Mouse (Mus musculus) megakaryocyte, adult 5-6 weeks (primary cell): ENCODE measurements around the gene Olfml3. TPM values are rescaled to one million over a fixed set of nuclear protein-coding genes. Genes with fewer than 3 reads are reported as not detected.

Source experiments
- ATAC-seq: 2 replicates; pipeline ENCODE4 v1.8.0; 2016; ENCODE audit warnings: mild to moderate bottlenecking, inconsistent platforms; ENCODE audit not compliant: poor library complexity, severe bottlenecking
- total RNA-seq, 2 experiments: library from RNA; stranded (forward) in 1 of 2; stranded (reverse) in 1 of 2; fragments of 153-499, 151-499 nt in 1 of 2; fragments of 221-1000, 200-1000 nt in 1 of 2; gene quantifications; 2 replicates each; pipeline versions ENCODE4 v1.2.3 to v1.2.4; 2015 to 2017

Gene Olfml3
- total RNA-seq, 2 experiments from 2014 or later: 0.25 to 0.59 TPM

DNA sequence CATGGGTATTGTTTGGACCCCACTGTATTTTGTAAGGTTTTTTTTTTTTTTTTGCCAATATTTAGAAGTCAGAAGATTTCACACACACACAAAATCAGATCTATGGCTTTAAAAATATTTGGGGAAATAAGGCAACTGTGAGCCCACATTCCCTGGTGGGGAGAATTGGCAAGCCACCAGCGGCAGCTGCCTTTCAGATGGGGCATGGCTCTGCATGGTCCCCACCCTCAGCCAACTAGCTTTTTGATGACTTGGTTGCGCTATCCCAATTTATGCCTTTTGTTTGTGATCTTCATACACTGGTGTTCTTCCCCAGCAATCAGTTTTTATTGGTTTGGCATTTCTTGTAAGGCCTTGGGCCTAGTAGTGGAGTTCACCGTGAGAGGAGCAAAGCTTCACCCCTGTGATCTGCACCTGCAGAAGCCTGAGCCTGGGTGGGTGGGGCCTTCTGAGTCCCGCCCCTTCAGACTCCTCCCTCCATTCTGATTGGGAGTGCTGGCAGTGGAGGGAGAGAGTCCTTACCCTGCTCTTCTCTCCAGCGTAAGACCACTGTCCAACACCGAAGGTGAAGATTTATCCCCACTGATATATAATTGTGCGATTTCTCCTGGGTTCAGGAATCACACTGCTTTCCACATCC is 23.4 kb downstream of the Olfml3 start:
- ATAC-seq: no peak

DNA sequence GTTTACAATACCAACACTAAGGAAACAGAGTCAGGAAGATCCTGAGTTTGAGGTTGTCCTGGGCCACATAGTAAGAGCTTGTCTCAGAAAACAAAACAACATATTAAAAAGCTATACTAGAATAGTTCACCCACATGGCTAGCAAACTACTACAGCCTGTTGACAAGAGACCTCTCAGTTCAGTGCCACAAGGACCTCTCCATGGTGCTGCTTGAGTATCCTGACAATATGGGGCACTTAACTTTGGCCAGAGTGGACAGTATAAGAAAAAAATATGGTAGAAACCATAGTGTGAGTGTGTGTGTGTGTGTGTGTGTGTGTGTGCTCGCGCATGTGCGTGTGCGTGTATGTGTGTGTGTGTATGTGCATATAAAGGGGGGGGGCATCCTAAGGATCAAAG is 25.6 kb downstream of the Olfml3 start:
- ATAC-seq: no peak

DNA sequence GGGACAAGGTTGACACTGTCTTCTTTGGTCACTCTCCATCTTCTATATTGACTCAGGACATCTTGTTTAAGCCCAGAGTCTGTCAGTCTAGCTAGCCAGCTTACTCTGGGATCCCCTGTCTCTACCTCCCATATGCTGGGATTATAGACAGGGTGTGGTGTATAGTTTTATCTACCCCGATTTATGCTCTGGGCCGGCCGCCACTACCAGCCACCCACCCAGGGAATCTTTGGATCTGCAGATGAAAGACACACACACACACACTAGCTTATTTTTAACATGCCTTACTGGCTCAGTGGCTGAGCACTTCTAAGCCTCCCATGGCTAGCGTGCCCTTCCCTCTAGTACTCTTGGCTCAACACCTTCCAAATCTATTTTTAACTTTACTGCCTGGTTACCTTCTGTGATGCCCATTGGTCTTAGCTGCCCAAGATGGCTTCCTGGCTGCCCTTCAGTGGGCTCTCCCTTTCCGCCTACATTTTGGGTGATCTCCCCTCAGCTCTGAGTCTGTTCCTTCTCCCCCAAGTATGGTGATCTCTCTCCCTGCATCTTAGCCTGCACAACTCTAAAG is 28.2 kb downstream of the Olfml3 start:
- no peak for ATAC-seq

DNA sequence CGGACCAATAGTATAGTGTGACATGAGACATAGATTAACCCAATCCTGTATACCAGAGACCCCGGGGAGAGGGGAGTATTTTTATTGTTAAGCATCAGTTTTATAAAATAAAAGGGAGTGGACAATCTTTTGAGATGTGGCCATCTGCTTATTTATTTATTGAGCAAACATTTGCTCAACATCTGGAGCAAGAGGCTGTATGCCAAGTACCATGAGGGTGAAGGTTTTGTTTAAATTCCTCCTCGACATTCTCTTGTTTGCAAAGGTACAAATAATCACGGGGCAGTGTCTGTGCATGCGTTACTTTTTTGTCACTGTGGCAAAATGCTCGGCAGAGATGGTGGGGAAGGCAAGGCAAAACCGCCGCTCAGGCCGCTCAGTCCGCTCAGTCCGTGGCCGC is 32.4 kb downstream of the Olfml3 start:
- no peak for ATAC-seq

- no peak for ATAC-seq
Measured at GRCm38 (mm10) chr3:103704661-103705060, 33.1 kb downstream of the Olfml3 start.

DNA sequence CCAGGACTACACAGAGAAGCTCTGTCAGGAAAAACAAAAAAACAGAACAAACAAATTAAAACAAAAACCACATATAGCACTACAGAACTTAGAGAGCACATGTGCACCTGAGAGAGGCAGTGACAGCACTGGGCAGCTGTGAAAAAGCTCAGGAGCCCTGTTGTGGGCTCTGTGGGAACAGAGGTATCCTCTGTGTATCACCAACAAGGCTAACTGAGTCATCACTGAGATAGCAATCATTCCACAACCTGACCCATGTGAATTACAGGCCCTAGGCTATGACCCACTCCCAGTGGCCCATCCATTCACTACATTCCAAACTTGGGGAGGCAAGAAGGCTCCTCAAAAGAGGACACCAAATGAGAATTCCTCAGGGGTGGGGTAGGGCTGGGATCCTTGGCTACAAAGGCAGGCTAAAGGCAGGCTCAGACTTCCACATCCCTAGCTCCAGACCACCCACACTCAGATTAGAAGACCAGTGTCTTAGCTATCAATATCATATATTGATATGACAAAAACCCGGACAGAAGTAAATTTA is 41.3 kb downstream of the Olfml3 start:
- no peak for ATAC-seq

- ATAC-seq: no peak
Measured at GRCm38 (mm10) chr3:103695556-103695955, 42.2 kb downstream of the Olfml3 start.

- no peak for ATAC-seq
Measured at GRCm38 (mm10) chr3:103690506-103690905, 47.3 kb downstream of the Olfml3 start.

- ATAC-seq: no peak
Measured at GRCm38 (mm10) chr3:103689043-103689442, 48.8 kb downstream of the Olfml3 start.

DNA sequence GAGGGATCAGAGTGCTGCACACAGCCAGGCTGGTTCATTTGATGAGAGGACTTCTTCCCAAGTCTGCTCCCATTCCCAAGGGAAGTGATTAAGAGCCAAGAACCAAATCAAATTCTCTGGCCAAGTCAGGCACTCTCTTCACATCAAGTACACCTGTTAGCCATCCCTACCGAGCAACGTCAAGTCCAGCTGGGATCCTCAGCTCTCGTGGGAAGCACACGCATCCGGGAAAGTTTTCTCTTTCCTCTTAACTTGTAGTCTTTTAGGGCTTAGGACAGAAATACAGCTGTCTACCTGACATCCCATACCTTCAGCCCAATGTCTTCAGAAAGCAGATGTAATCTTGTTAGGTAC is 53.9 kb downstream of the Olfml3 start:
- ATAC-seq: no peak

DNA sequence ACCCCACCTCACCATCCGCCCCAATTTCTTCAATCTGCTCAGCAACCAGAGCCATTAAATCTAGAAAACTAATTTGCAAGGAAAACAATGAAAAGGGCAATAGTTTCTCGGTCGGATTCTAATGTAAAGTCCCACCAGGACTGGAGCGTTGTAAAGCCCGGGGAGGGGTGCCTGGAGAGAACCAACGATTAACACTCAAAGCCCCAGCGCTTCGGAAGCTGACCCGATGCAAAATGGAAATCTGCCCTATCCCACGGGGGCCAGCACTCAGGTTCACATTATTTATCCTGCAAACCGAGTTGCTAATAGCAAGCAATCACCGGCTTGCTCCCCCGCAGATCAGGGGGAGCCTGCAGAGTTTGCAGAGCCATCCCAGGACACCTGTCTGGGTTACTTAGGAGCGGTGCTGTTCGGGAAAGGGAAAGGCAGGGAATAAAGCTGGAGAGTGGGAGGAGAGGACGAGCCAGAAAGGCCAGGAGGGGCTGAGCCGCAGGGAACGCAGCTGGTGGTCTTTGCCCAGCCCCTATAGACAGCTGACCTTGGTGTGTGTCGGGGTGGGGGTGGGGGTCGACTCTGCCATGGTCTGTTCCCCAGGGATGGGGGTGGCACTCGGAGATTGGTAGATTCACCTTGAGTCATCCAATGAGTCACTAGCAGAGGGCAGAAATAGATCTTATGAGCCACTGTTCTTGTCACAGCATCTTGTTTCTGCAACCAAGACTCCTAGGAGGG is 54.4 kb downstream of the Olfml3 start:
- ATAC-seq: no peak

DNA sequence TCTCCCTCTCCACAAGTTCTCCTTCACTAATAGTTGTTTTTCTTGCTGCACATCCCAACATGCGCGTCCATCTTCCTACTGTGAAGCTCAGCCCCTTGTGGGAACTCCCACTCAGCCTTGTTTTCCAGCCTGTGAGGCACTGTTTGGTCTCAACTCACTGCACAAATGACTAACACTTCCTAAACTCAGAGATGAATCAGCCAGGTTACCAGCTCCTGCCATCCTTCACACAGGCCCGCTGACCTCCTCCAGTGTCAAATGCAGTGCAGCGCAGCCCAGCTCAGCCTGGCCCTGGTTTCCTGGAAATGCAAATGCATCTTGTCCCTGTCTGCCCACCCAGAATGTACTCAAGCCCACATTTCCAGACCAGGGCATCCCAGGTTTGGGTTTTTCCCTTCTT is 55.3 kb downstream of the Olfml3 start:
- no peak for ATAC-seq

- ATAC-seq: no peak
Measured at GRCm38 (mm10) chr3:103678811-103679210, 59.0 kb downstream of the Olfml3 start.

GRCm38 (mm10) chr3:103672716-103673115 is 65.1 kb downstream of the Olfml3 start:
- ATAC-seq: no peak

Other genes with a start within 250 kb of the Olfml3 start
- not detected in 2 replicates for gene Syt6, start 162.8 kb downstream of the Olfml3 start, total RNA-seq (2015)
- gene Syt6, start 162.8 kb downstream of the Olfml3 start, total RNA-seq (2017): 0.20 TPM in 1 of 2 replicates, not detected in the other
- gene Atg4a-ps, start 91.9 kb downstream of the Olfml3 start, total RNA-seq (2015): 0.11 and 0.13 TPM in 2 replicates
- 0.33 and 0.92 TPM in 2 replicates for gene Atg4a-ps, start 91.9 kb downstream of the Olfml3 start, total RNA-seq (2017)
- not detected in 2 replicates for gene Gm10964, start 1.4 kb upstream of the Olfml3 start, total RNA-seq (2015)
- gene Gm10964, start 1.4 kb upstream of the Olfml3 start, total RNA-seq (2017): not detected in 2 replicates
- gene Hipk1, start 53.6 kb upstream of the Olfml3 start, total RNA-seq (2015): 287 and 324 TPM in 2 replicates
- 142 and 182 TPM in 2 replicates for gene Hipk1, start 53.6 kb upstream of the Olfml3 start, total RNA-seq (2017)
- 33.1 and 37.1 TPM in 2 replicates for gene Dclre1b, start 71.4 kb upstream of the Olfml3 start, total RNA-seq (2015)
- 23.4 and 24.5 TPM in 2 replicates for gene Dclre1b, start 71.4 kb upstream of the Olfml3 start, total RNA-seq (2017)
- gene Ap4b1, start 71.5 kb upstream of the Olfml3 start, total RNA-seq (2015): 19.2 and 20.2 TPM in 2 replicates
- 17.8 TPM in 2 replicates for gene Ap4b1, start 71.5 kb upstream of the Olfml3 start, total RNA-seq (2017)
- 0.32 and 0.45 TPM in 2 replicates for gene Gm43064, start 71.6 kb upstream of the Olfml3 start, total RNA-seq (2015)
- not detected in 2 replicates for gene Gm43064, start 71.6 kb upstream of the Olfml3 start, total RNA-seq (2017)
- 0.30 and 0.76 TPM in 2 replicates for gene Bcl2l15, start 94.6 kb upstream of the Olfml3 start, total RNA-seq (2015)
- 0.22 and 2.5 TPM in 2 replicates for gene Bcl2l15, start 94.6 kb upstream of the Olfml3 start, total RNA-seq (2017)
- 140 and 154 TPM in 2 replicates for gene Ptpn22, start 121.8 kb upstream of the Olfml3 start, total RNA-seq (2015)
- gene Ptpn22, start 121.8 kb upstream of the Olfml3 start, total RNA-seq (2017): 84.6 and 105 TPM in 2 replicates
- gene Rsbn1, start 176.1 kb upstream of the Olfml3 start, total RNA-seq (2015): 24.0 and 31.8 TPM in 2 replicates
- 29.1 and 31.1 TPM in 2 replicates for gene Rsbn1, start 176.1 kb upstream of the Olfml3 start, total RNA-seq (2017)
- gene Phtf1, start 230.1 kb upstream of the Olfml3 start, total RNA-seq (2015): 9.8 and 11.3 TPM in 2 replicates
- 14.7 and 16.3 TPM in 2 replicates for gene Phtf1, start 230.1 kb upstream of the Olfml3 start, total RNA-seq (2017)